Mouse (Mus musculus) large intestine, adult 2 months (tissue): ENCODE measurements at regions not wholly inside any gene's neighbourhood (a gene's known extent, or its start where the extent isn't known, plus 50 kb on each side); places are given as distances from the start of the nearest gene placed in this dataset.

Source experiments
- DNase-seq: peaks from one replicate; pipeline ENCODE4 v3.0.0-alpha.2; 2012; ENCODE audit warnings: low read depth, low spot score
- WGBS: fragments of 180-500 bp; shearing (Covaris S2); methylation state at CpG from one replicate; pipeline ENCODE4 v1.1.7; 2018; 5-methylcytosine and 5-hydroxymethylcytosine counted together

GRCm38 (mm10) chr6:84514623-84515022, 79.1 kb downstream of the Cyp26b1 start:
- no peak for DNase-seq
- 17% methylated on average over 3 of the region's 3 CpGs for WGBS

- 94% methylated on average over 3 of the region's 3 CpGs for WGBS
- DNase-seq: no peak
These were observed 85.1 kb downstream of the Cyp26b1 start for GRCm38 (mm10) chr6:84508598-84508997.

- 20% methylated on average over 1 of the region's 1 CpGs for WGBS
- no peak for DNase-seq
These were observed 87.0 kb downstream of the Cyp26b1 start for GRCm38 (mm10) chr6:84506675-84507074.

GRCm38 (mm10) chr6:84500255-84500886, 93.3 kb downstream of the Cyp26b1 start:
- DNase-seq: no peak
- 33% methylated on average over 13 of the region's 13 CpGs for WGBS

- 66% methylated on average over 9 of the region's 9 CpGs for WGBS
- no peak for DNase-seq
These were observed 95.6 kb downstream of the Cyp26b1 start for GRCm38 (mm10) chr6:84498076-84498475.

GRCm38 (mm10) chr6:84493676-84494075, 100.0 kb downstream of the Cyp26b1 start:
- WGBS: 79% methylated on average over 6 of the region's 6 CpGs
- no peak for DNase-seq

- WGBS: 42% methylated on average over 8 of the region's 8 CpGs
- no peak for DNase-seq
These were observed 100.5 kb downstream of the Cyp26b1 start for GRCm38 (mm10) chr6:84493169-84493568.

GRCm38 (mm10) chr6:84492594-84492993, 101.1 kb downstream of the Cyp26b1 start:
- DNase-seq: no peak
- WGBS: 94% methylated on average over 2 of the region's 2 CpGs

- 78% methylated on average over 5 of the region's 5 CpGs for WGBS
- DNase-seq: no peak
These were observed 102.6 kb downstream of the Cyp26b1 start for GRCm38 (mm10) chr6:84491106-84491505.

- WGBS: 25% methylated on average over 7 of the region's 7 CpGs
- no peak for DNase-seq
These were observed 112.5 kb downstream of the Cyp26b1 start for GRCm38 (mm10) chr6:84481205-84481604.

GRCm38 (mm10) chr6:84477072-84477471, 116.6 kb downstream of the Cyp26b1 start:
- no peak for DNase-seq
- 39% methylated on average over 6 of the region's 6 CpGs for WGBS

- no peak for DNase-seq
- WGBS: 26% methylated on average over 9 of the region's 9 CpGs
These were observed 117.2 kb downstream of the Cyp26b1 start for GRCm38 (mm10) chr6:84476466-84476865.

GRCm38 (mm10) chr6:84474835-84475234, 118.9 kb downstream of the Cyp26b1 start:
- DNase-seq: no peak

- DNase-seq: no peak
- WGBS: 54% methylated on average over 3 of the region's 3 CpGs
These were observed 120.5 kb downstream of the Cyp26b1 start for GRCm38 (mm10) chr6:84473171-84473570.

- no peak for DNase-seq
- WGBS: 31% methylated on average over 3 of the region's 3 CpGs
These were observed 121.4 kb downstream of the Cyp26b1 start for GRCm38 (mm10) chr6:84472287-84472686.

GRCm38 (mm10) chr6:84467319-84467718, 126.4 kb downstream of the Cyp26b1 start:
- WGBS: 81% methylated on average over 3 of the region's 3 CpGs
- no peak for DNase-seq

GRCm38 (mm10) chr6:84466223-84466622, 127.5 kb downstream of the Cyp26b1 start:
- 64% methylated on average over 7 of the region's 7 CpGs for WGBS
- no peak for DNase-seq

GRCm38 (mm10) chr6:84465596-84465995, 128.1 kb downstream of the Cyp26b1 start:
- 83% methylated on average over 5 of the region's 5 CpGs for WGBS
- DNase-seq: no peak

GRCm38 (mm10) chr6:84463592-84464367, 129.9 kb downstream of the Cyp26b1 start:
- 36% methylated on average over 7 of the region's 7 CpGs for WGBS
- DNase-seq: no peak

GRCm38 (mm10) chr6:84456803-84457202, 136.9 kb downstream of the Cyp26b1 start:
- 89% methylated on average over 3 of the region's 3 CpGs for WGBS
- no peak for DNase-seq

GRCm38 (mm10) chr6:84445093-84445492, 148.6 kb downstream of the Cyp26b1 start:
- DNase-seq: no peak
- 26% methylated on average over 4 of the region's 4 CpGs for WGBS
